Mouse (Mus musculus) embryonic facial prominence, embryonic 12.5 days (tissue): ENCODE results near the gene Olfr906. TPM values are rescaled to one million over a fixed set of nuclear protein-coding genes. Genes with fewer than 3 reads are reported as not detected.

ENCODE experiments used
- ATAC-seq: fragments of 200-750 bp; cut with Nextera tagmentation; 2 replicates; pipeline ENCODE4 v1.8.0; 2017; ENCODE audit not compliant: insufficient number of reproducible peaks, insufficient read depth, low FRiP score, low TSS enrichment
- H3K27ac ChIP-seq: fragments of 300-500 bp; sonication (generic); 2 replicates; pipeline ENCODE4 v1.5.1; 2016; ENCODE audit warnings: mild to moderate bottlenecking
- H3K27me3 ChIP-seq: fragments of 300-500 bp; sonication (generic); 2 replicates; pipeline ENCODE4 v1.6.1; 2016; ENCODE audit warnings: mild to moderate bottlenecking, moderate library complexity
- H3K36me3 ChIP-seq: fragments of 300-500 bp; sonication (generic); 2 replicates; pipeline ENCODE4 v1.6.1; 2016; ENCODE audit warnings: mild to moderate bottlenecking
- H3K4me1 ChIP-seq: fragments of 300-500 bp; sonication (generic); 2 replicates; pipeline ENCODE4 v1.6.1; 2016
- H3K4me2 ChIP-seq: fragments of 300-500 bp; sonication (generic); replicated peaks from 2 replicates; pipeline ENCODE4 v1.6.1; 2016; ENCODE audit warnings: mild to moderate bottlenecking, moderate library complexity
- H3K4me3 ChIP-seq: fragments of 300-500 bp; sonication (generic); 2 replicates; pipeline ENCODE4 v1.5.1; 2016; ENCODE audit warnings: mild to moderate bottlenecking
- H3K9ac ChIP-seq: fragments of 300-500 bp; sonication (generic); 2 replicates; pipeline ENCODE4 v1.6.1; 2016; ENCODE audit warnings: mild to moderate bottlenecking, moderate library complexity
- H3K9me3 ChIP-seq: fragments of 300-500 bp; sonication (generic); 2 replicates; pipeline ENCODE4 v1.6.1; 2016; ENCODE audit warnings: mild to moderate bottlenecking, moderate library complexity
- WGBS: fragments of 180-500 bp; shearing (Covaris S2); methylation state at CpG from one replicate; pipeline ENCODE4 v1.1.7; 2016; 5-methylcytosine and 5-hydroxymethylcytosine counted together
- polyA plus RNA-seq: library from polyadenylated mRNA; unstranded; fragments of >200 nt; fragmentation: Nextera tagmentation; extraction: Ambion mirVana; gene quantifications from 2 replicates; pipeline ENCODE4 v1.2.1, GENCODE M21; 2016

Gene Olfr906
- not detected in 2 replicates for polyA plus RNA-seq

DNA sequence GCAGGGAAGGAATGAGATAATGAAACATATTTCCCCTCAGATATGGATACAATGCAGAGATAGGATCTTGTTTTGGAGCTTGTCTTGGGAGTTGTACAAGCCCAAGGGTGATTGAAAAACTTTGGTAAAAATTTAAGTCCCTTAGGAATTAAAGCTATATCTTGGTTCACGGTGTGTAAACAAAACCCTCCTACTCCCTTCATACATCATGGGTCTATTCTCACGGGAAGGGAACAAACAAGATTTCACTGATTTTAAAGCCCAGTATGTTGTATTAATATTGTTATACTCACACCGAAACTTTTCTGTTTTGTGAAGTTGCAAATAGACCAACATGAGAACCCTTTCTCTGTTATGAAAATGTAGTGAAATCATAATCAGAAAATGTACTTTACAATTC, at the start of gene Olfr906:
Olfr906 (plus strand) TSS at position 301 of the 400 bp plus-strand sequence.
- Histone ChIP-seq H3K4me2 (no peak within 1 kb of the TSS), H3K27ac (no peak within 1 kb of the TSS), H3K9ac (no peak within 1 kb of the TSS), H3K36me3 (no peaks in the 10 kb centered on the region), H3K4me1 (no peaks in the 10 kb centered on the region), H3K4me3 (no peak within 1 kb of the TSS), H3K9me3 (no peaks in the 10 kb centered on the region), H3K27me3 (no peaks in the 10 kb centered on the region)
- no peak for ATAC-seq
- WGBS = 80% methylated on average over 3 of the region's 3 CpGs

- Histone ChIP-seq H3K9ac (no peak within 1 kb of the TSS), H3K4me3 (no peak within 1 kb of the TSS), H3K4me2 (no peak within 1 kb of the TSS), H3K27ac (no peak within 1 kb of the TSS), H3K4me1 (no peaks in the 10 kb centered on the region), H3K27me3 (no peaks in the 10 kb centered on the region), H3K36me3 (no peaks in the 10 kb centered on the region), H3K9me3 (no peaks in the 10 kb centered on the region)
- WGBS = 85% methylated on average over 5 of the region's 5 CpGs
- no peak for ATAC-seq
These were observed 39.5 kb upstream of the Olfr906 start, which contains the start of gene Olfr902 for GRCm38 (mm10) chr9:38447352-38447751. Gene Olfr902 (plus strand): TSS chr9:38447652.

DNA sequence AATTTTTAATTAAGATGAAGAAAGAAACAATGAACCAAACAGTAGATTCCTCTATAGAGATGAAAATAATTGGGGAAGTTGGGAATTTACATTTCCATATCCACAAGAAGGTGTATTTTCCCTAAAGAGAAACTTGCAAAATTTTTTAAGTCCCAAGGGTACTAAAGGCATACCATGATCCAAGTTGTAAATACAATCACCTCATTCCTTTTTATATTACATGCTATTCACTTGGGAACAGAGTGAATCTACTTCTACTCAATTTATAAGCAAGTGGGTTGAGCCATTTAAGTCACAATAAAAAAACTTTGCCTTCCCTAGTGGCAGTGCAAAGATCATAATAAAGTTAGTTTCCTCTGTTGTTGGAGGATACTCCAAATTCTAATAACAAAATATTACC, 24.0 kb upstream of the Olfr906 start, which contains the start of gene Olfr904:
Olfr904 (plus strand) TSS at position 301 of the 400 bp plus-strand sequence.
- no peak within 1 kb of the TSS for H3K9ac ChIP-seq
- H3K4me3 ChIP-seq = no peak within 1 kb of the TSS
- H3K27ac ChIP-seq = no peak within 1 kb of the TSS
- no peaks in the 10 kb centered on the region for H3K27me3 ChIP-seq
- H3K4me1 ChIP-seq = no peaks in the 10 kb centered on the region
- no peaks in the 10 kb centered on the region for H3K9me3 ChIP-seq
- ATAC-seq = no peak
- H3K36me3 ChIP-seq = no peaks in the 10 kb centered on the region
- no peak within 1 kb of the TSS for H3K4me2 ChIP-seq

GRCm38 (mm10) chr9:38470807-38471206, 16.1 kb upstream of the Olfr906 start, which contains the start of gene Olfr905:
Gene Olfr905 (plus strand): TSS chr9:38471107.
- Histone ChIP-seq H3K9ac (no peak within 1 kb of the TSS), H3K4me1 (no peaks in the 10 kb centered on the region), H3K9me3 (no peaks in the 10 kb centered on the region), H3K4me3 (no peak within 1 kb of the TSS), H3K27me3 (no peaks in the 10 kb centered on the region), H3K4me2 (no peak within 1 kb of the TSS), H3K27ac (no peak within 1 kb of the TSS), H3K36me3 (no peaks in the 10 kb centered on the region)
- no peak for ATAC-seq

DNA sequence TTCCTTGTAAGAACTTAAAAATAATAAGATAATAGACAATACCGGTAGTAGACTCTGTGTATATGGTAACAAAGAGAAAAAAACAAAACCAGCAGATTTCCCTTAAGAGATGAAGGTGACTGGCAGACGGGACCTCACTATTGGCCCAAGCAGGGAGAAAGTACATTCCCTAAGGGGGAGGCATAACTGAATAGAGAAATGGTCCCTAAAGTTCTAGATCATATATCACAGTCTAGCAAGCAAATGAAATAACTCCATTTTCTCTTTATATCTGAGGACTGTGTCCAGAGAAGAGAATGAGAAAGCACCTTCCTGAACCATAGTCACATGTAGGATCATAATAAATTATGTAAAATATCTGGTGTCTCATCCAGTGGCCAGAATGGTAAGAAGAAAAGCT, 8.6 kb downstream of the Olfr906 start, which contains the start of gene Olfr907:
Olfr907 (plus strand) TSS at position 301 of the 400 bp plus-strand sequence.
- 83% methylated on average over 2 of the region's 2 CpGs for whole genome bisulfite sequencing
- no peaks in the 10 kb centered on the region for H3K27me3 ChIP-seq
- no peak within 1 kb of the TSS for H3K9ac ChIP-seq
- no peak within 1 kb of the TSS for H3K27ac ChIP-seq
- ATAC-seq = no peak
- H3K9me3 ChIP-seq = no peaks in the 10 kb centered on the region
- H3K4me1 ChIP-seq = no peaks in the 10 kb centered on the region
- H3K4me2 ChIP-seq = no peak within 1 kb of the TSS
- H3K4me3 ChIP-seq = no peak within 1 kb of the TSS
- H3K36me3 ChIP-seq = no peaks in the 10 kb centered on the region

- Histone ChIP-seq H3K27me3 (no peaks in the 10 kb centered on the region), H3K4me3 (no peak overlapping the region), H3K9ac (no peak overlapping the region), H3K4me1 (no peaks in the 10 kb centered on the region), H3K4me2 (no peak overlapping the region), H3K9me3 (no peaks in the 10 kb centered on the region), H3K27ac (no peak overlapping the region), H3K36me3 (no peaks in the 10 kb centered on the region)
- WGBS = 67% methylated on average over 2 of the region's 2 CpGs
- no peak for ATAC-seq
These were observed 25.5 kb downstream of the Olfr906 start for GRCm38 (mm10) chr9:38512353-38512752.

DNA sequence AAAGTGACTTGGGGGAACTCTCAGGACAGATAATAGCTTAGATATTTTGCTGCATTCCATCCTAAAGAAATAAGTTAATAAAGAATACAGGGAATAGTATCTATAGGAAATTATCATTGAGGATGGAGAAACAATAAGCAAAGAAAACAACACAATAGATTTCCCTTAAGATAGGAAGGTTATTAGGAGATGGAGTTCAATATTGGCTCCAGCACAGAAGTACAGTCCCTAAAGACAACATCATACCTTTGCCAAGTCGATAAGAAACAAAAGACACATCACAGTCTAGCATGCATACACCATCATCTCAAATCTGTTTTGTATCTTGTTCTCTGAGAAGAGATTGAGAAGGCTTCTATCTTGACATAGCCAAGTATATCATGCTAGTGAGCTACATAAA, 34.4 kb downstream of the Olfr906 start, which contains the start of gene Olfr911-ps1:
Olfr911-ps1 (plus strand) TSS at position 301 of the 400 bp plus-strand sequence.
- ATAC-seq = no peak
- Histone ChIP-seq H3K9me3 (no peaks in the 10 kb centered on the region), H3K4me1 (no peaks in the 10 kb centered on the region), H3K36me3 (no peaks in the 10 kb centered on the region), H3K27ac (no peak within 1 kb of the TSS), H3K4me2 (no peak within 1 kb of the TSS), H3K27me3 (no peaks in the 10 kb centered on the region), H3K9ac (no peak within 1 kb of the TSS), H3K4me3 (no peak within 1 kb of the TSS)
- WGBS = 74% methylated on average over 1 of the region's 1 CpGs

DNA sequence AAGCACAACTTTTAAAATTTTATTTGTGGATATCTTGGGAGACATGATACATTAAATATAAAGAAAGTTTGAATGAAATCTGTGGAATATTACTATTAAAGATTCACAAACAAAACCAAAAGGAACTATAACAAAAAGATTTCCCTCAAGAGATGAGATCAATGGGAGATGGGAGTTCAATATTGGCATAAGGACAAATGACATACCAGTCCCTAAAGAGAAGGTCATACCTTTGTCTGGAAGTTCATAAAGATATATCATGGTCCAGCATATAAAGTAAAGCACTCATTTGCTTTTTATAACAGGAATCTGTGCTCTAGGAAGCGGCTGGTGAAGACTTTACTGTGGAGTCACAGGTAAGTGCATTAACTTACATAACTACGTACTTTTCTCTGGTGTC, 50.7 kb downstream of the Olfr906 start, which contains the start of gene Olfr910:
Olfr910 (plus strand) TSS at position 301 of the 400 bp plus-strand sequence.
- 86% methylated on average over 2 of the region's 2 CpGs for WGBS
- Histone ChIP-seq H3K4me2 (no peak within 1 kb of the TSS), H3K4me3 (no peak within 1 kb of the TSS), H3K27me3 (no peaks in the 10 kb centered on the region), H3K9ac (no peak within 1 kb of the TSS), H3K4me1 (no peaks in the 10 kb centered on the region), H3K27ac (no peak within 1 kb of the TSS), H3K36me3 (no peaks in the 10 kb centered on the region), H3K9me3 (no peaks in the 10 kb centered on the region)
- no peak for ATAC-seq

Other genes starting within 250 kb of the Olfr906 start
- gene Olfr143, start 234.3 kb upstream of the Olfr906 start, polyA plus RNA-seq = not detected in 2 replicates
- gene Olfr895, start 219.2 kb upstream of the Olfr906 start, polyA plus RNA-seq = not detected in 2 replicates
- gene Olfr896-ps1, start 196.0 kb upstream of the Olfr906 start, polyA plus RNA-seq = not detected in 2 replicates
- gene Olfr25, start 158.0 kb upstream of the Olfr906 start, polyA plus RNA-seq = not detected in 2 replicates
- not detected in 2 replicates for gene Olfr898, start 138.7 kb upstream of the Olfr906 start, polyA plus RNA-seq
- gene Olfr250, start 120.2 kb upstream of the Olfr906 start, polyA plus RNA-seq = not detected in 2 replicates
- gene Olfr251, start 110.0 kb upstream of the Olfr906 start, polyA plus RNA-seq = not detected in 2 replicates
- not detected in 2 replicates for gene Olfr147, start 85.4 kb upstream of the Olfr906 start, polyA plus RNA-seq
- not detected in 2 replicates for gene Olfr901, start 57.6 kb upstream of the Olfr906 start, polyA plus RNA-seq
- not detected in 2 replicates for gene Olfr902, start 39.4 kb upstream of the Olfr906 start, polyA plus RNA-seq
- not detected in 2 replicates for gene Olfr904, start 23.9 kb upstream of the Olfr906 start, polyA plus RNA-seq
- gene Olfr905, start 16.0 kb upstream of the Olfr906 start, polyA plus RNA-seq = not detected in 2 replicates
- gene Olfr907, start 8.7 kb downstream of the Olfr906 start, polyA plus RNA-seq = not detected in 2 replicates
- gene Olfr911-ps1, start 34.5 kb downstream of the Olfr906 start, polyA plus RNA-seq = not detected in 2 replicates
- not detected in 2 replicates for gene Olfr910, start 50.8 kb downstream of the Olfr906 start, polyA plus RNA-seq
- gene Olfr912, start 93.1 kb downstream of the Olfr906 start, polyA plus RNA-seq = not detected in 2 replicates
- gene Olfr913, start 105.7 kb downstream of the Olfr906 start, polyA plus RNA-seq = not detected in 2 replicates
- not detected in 2 replicates for gene Olfr914, start 118.0 kb downstream of the Olfr906 start, polyA plus RNA-seq
- not detected in 2 replicates for gene Olfr916, start 172.8 kb downstream of the Olfr906 start, polyA plus RNA-seq
- not detected in 2 replicates for gene Olfr917, start 178.8 kb downstream of the Olfr906 start, polyA plus RNA-seq
- gene Olfr918, start 187.5 kb downstream of the Olfr906 start, polyA plus RNA-seq = not detected in 2 replicates
- not detected in 2 replicates for gene Olfr919, start 216.6 kb downstream of the Olfr906 start, polyA plus RNA-seq
- 16.3 and 16.4 TPM in 2 replicates for gene Vwa5a, start 231.2 kb downstream of the Olfr906 start, polyA plus RNA-seq